Comparison of ENCODE assay signal across 8 mouse cellular contexts in the genomic region with DNA sequence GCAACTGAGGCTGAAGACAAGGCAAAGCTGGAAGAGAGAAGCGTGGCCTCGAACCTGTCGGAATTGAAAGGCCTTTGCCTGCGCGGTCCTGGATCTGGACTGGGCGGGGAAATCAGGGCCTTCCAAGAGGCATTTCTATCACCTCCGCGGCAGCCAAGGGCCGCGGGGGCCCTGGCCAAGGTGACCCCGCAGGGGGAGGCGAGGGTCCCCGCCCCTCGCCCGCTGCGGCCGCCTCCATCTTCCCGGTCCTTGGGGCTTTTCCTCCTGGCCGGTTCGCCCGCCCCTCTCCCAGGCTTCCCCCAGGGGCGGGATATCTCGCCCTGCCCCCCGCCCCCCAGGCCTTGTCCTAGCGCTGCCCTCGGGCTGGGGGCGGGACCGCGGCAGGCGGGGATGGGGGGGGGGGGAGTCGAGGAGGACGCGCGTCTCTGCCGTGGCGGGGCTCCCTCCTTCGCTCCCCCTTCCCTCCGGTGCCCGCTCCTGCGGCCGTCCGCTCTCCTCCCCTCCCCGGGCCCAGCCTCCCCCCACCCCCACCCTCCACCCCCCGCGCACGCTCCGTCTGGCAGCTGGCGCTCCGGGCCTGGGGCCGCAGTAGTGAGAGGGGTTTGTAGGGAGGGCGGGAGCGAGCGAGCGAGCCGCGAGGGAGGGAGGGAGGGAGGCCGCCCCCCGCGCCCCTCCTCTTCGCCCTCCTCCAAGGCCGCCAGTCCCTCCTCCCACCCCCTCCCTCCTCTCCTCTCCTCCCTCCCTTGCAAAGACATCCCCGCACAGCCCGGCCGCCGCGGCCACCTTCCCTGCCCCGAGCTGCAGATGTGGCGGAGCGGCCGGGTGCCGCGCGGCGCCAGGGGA. TPM values are rescaled to one million over a fixed set of nuclear protein-coding genes. Genes with fewer than 3 reads are reported as not detected.
DNase-seq lines count a peak whose midpoint lies in the region; ATAC-seq and TF ChIP-seq lines count a peak whose summit lies in the region.

Gene Glis2 (plus strand): TSS at position 743 of the 843 bp plus-strand sequence.

- peak within 1 kb of the TSS; percentile 75 for H3K4me3 ChIP-seq in heart, adult 2 months
- H3K4me3 ChIP-seq in liver, embryonic 16.5 days (ENCODE audit: low read depth, low read length) = peak within 1 kb of the TSS; percentile 63
- peak within 1 kb of the TSS; percentile 82 for H3K4me3 ChIP-seq in neural tube, embryonic 15.5 days (replicated peaks)

- H3K36me3 ChIP-seq in heart, adult 2 months (ENCODE audit: control insufficient read depth, insufficient read depth, low read length) = no peaks in the 10 kb centered on the region; the same call in 1 of the 2 replicates
- H3K36me3 ChIP-seq in liver, embryonic 16.5 days (ENCODE audit: control insufficient read depth, insufficient read depth) = peaks cover 2% of the 10 kb centered on the region; the same call in 1 of the 2 replicates
- H3K36me3 ChIP-seq in neural tube, embryonic 15.5 days = 0 out of 2 replicates have a peak, but pooled peaks cover 4% of the 10 kb centered on the region

- no peaks in the 10 kb centered on the region for H3K27me3 ChIP-seq in heart, adult 2 months (ENCODE audit: control insufficient read depth, insufficient read depth, low read length)
- H3K27me3 ChIP-seq in liver, embryonic 16.5 days (ENCODE audit: control insufficient read depth, insufficient read depth, low read depth, low read length) = peaks cover 40% of the 10 kb centered on the region
- no peaks in the 10 kb centered on the region for H3K27me3 ChIP-seq in neural tube, embryonic 15.5 days (replicated peaks)

- peak; percentile 74 for ATAC-seq in liver, embryonic 16.5 days (ENCODE audit: low read depth)
- peak; percentile 89 for ATAC-seq in neural tube, embryonic 15.5 days (ENCODE audit: low FRiP score)
- no peak for ATAC-seq in erythroid progenitor cell, adult 5-6 weeks (replicated peaks; ENCODE audit: low FRiP score, poor library complexity, severe bottlenecking)

- peak within 1 kb of the TSS; percentile 88 for H3K9ac ChIP-seq in heart, adult 2 months (ENCODE audit: low read depth, low read length)
- peak within 1 kb of the TSS; percentile 64 for H3K9ac ChIP-seq in liver, embryonic 16.5 days (ENCODE audit: low read depth, low read length)
- H3K9ac ChIP-seq in neural tube, embryonic 15.5 days (replicated peaks) = peak within 1 kb of the TSS; percentile 88

- no peaks in the 10 kb centered on the region for H3K9me3 ChIP-seq in liver, embryonic 16.5 days (replicated peaks; ENCODE audit: control insufficient read depth, low read length)
- no peaks in the 10 kb centered on the region for H3K9me3 ChIP-seq in neural tube, embryonic 15.5 days (replicated peaks)

- no peak for TF ChIP-seq CTCF in heart, adult 2 months (IDR thresholded peaks at IDR 0.05)

- peak; percentile 28; the same call in 1 of the 2 replicates for TF ChIP-seq POLR2A in heart, adult 2 months (IDR thresholded peaks at IDR 0.05; ENCODE audit: insufficient read depth, low read depth, low read length)

- H3K79me2 ChIP-seq in heart, adult 2 months (replicated peaks; ENCODE audit: control insufficient read depth, insufficient read depth, low read length) = no peaks in the 10 kb centered on the region

- DNase-seq in 3T3-L1 (ENCODE audit: low read depth, low spot score) (peak; percentile 78), MN1 (ENCODE audit: low spot score) (peak; percentile 86)
- DNase-seq in cerebellum, postnatal 36 days = peak; percentile 36 to 55
- peak; percentile 77 to 83 for DNase-seq in heart, adult 2 months
- peak; percentile 80 to 81 for DNase-seq in kidney, adult 8-10 months

- peaks cover 2% of the 10 kb centered on the region for H3K4me1 ChIP-seq in heart, adult 2 months (ENCODE audit: control insufficient read depth, insufficient read depth, low read length)
- H3K4me1 ChIP-seq in liver, embryonic 16.5 days (ENCODE audit: control insufficient read depth, low read depth, low read length) = peaks cover 3% of the 10 kb centered on the region
- H3K4me1 ChIP-seq in neural tube, embryonic 15.5 days = peaks cover 64% of the 10 kb centered on the region

- peak within 1 kb of the TSS; percentile 60 for H3K4me2 ChIP-seq in liver, embryonic 16.5 days (ENCODE audit: low read depth, low read length)
- peak within 1 kb of the TSS; percentile 95 for H3K4me2 ChIP-seq in neural tube, embryonic 15.5 days

- peak within 1 kb of the TSS; percentile 84 for H3K27ac ChIP-seq in heart, adult 2 months
- H3K27ac ChIP-seq in liver, embryonic 16.5 days (ENCODE audit: low read length) = peak within 1 kb of the TSS; percentile 51
- H3K27ac ChIP-seq in neural tube, embryonic 15.5 days (replicated peaks) = peak within 1 kb of the TSS; percentile 94

- TF ChIP-seq EP300 in heart, adult 2 months (IDR thresholded peaks at IDR 0.05; ENCODE audit: insufficient read depth, low read depth, low read length) = no peak

- under 1% methylated on average over 36 of the region's 74 CpGs for WGBS in heart, adult 2 months
- under 1% methylated on average over 46 of the region's 74 CpGs for WGBS in liver, embryonic 16.5 days (ENCODE audit: insufficient replicate concordance)
- under 1% methylated on average over 27 of the region's 74 CpGs for WGBS in neural tube, embryonic 15.5 days

- intact Hi-C loops in heart, adult 2 months (cut with DNase I) = loop anchor here (1.0 to 2.0 kb wide), 3 partner anchors 8 to 35 kb away; partner anchors contain the start of gene Tfap4

RNA-seq across cellular contexts. Expression of gene Glis2, which starts in this region (rescaled TPM):
- 10 to 100 TPM; 10.0 to 11.1 TPM for total RNA-seq in heart, adult 2 months (2021)
- polyA plus RNA-seq in heart, adult 2 months (2012; rRNA removed) = 17.3 and 23.8 TPM in 2 replicates
- 2.1 and 2.5 TPM in 2 replicates for polyA plus RNA-seq in liver, embryonic 16.5 days (2015; fragmentation: Nextera tagmentation; extraction: Ambion mirVana)
- polyA plus RNA-seq in neural tube, embryonic 15.5 days (2015; fragmentation: Nextera tagmentation; extraction: Ambion mirVana) = 17.2 and 18.7 TPM in 2 replicates
- total RNA-seq in erythroid progenitor cell, adult 5-6 weeks (2015; ENCODE audit: low replicate concordance) = not detected in 2 replicates
- total RNA-seq in erythroid progenitor cell, adult 5-6 weeks (2017; ENCODE audit: low replicate concordance) = not detected in 2 replicates

Comparison
In these comparisons a context has a peak if more than half of its experiments do, and no peak if none do; other contexts are left out.
1. RNA of gene Glis2 (total RNA-seq): 10.0 to 11.1 TPM in heart, adult 2 months; not detected in erythroid progenitor cell, adult 5-6 weeks; every median in the first group is over 10 times any median in the second.
2. Peak in every context shown above with its lines, with median percentiles within 50 percentile points of each other: DNase-seq, H3K27ac ChIP-seq, H3K4me3 ChIP-seq and H3K9ac ChIP-seq.